Mouse (Mus musculus) CD8-positive naive resting alpha-beta T cell, adult 2 months (primary cell): ENCODE data around the gene Tnip1.
"Not testable (repeated sequence)": the region's sequence is repeated elsewhere in the genome, so short reads cannot be mapped to it uniquely, and the experiment has no call there.

Experiments used
- DNase-seq, 2 experiments: peaks; one replicate each; pipeline ENCODE4 v3.0.0; 2022; ENCODE audit warnings: low read depth in 2 of 2, low spot score in 2 of 2

Gene Tnip1

DNA sequence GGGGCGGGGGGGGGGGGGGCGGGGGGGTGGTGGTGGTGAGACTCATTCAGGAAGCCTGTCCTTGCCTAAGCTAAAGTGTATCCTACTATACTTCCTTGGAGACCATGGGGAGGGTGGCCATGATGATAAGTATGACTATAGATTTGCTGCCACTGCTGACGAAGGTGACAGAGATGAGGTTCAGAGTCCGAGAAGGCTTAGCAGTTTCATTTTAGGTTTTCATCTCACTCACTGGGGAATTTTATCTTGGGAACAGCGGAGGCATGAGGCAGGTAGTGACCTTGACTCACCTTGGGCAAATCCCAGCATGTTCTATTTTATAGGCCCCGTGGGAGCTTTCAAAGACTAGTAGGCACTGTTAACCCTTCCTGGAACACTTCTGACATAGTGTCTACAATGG is 10.1 kb upstream of the Tnip1 start:
- no peak for DNase-seq

DNA sequence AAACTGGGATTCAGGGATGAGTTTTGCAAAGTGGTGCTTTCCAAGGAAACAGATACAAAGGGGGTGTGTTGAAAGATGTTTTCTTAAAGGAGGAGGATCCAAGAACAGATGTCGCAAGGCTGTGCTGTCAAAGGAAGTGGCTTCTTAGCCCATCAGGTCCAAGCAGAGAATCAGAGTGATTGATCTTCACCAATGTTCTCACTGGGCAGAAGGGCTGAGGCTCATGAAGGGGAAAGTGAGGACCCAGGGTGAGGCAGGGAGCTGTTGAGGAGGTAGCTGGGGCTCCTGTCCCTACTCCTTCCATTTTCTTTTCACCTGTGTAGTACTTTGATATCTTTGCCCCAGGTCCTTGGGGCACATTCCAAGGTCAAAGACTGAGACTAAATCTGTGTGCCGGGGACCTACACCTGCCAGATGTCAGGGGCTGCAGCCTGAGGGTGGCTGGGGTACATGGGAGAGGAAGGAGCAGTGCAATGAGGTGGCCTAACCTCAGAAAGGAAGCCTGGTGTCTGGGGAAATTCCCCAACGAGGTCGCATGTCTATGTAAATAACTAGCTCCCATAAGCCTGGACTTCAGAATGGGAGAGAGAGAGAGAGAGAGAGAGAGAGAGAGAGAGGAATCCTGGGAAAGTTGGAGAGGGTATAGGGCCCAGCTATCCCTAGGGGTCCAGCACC is 9.5 kb upstream of the Tnip1 start:
- peak; percentile 51 to 56 for DNase-seq

DNA sequence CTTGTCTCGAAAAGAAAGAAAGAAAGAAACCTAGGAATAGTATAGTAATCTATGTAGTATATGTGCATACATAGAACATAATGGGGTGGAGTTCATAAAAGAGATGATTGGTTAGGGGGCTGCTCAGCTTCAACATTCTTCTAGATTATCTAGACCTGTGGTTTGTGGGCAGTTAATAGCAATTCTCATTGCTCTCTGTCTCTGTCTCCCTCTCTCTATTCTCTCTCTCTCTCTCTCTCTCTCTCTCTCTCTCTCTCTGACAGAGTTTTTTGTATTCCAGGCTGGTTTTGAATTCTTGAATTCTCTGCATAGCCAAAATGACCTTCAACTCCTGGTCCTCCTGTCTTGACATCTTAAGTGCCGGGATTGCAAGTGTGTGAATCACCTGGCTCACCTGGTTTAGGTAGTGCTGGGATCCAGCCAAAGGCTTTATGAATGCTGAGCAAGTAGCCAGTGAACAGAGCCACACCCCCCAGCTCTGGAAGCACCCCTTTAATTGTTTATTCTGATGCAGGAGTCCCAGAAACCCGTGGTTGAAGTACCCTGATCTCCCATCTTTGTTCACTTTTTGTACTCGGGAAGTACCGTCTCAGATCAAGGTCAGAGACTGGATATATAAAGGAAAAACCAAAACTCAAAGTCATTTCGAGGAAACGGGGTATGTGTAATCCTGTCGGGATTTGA is 8.8 kb upstream of the Tnip1 start:
- no peak for DNase-seq

DNA sequence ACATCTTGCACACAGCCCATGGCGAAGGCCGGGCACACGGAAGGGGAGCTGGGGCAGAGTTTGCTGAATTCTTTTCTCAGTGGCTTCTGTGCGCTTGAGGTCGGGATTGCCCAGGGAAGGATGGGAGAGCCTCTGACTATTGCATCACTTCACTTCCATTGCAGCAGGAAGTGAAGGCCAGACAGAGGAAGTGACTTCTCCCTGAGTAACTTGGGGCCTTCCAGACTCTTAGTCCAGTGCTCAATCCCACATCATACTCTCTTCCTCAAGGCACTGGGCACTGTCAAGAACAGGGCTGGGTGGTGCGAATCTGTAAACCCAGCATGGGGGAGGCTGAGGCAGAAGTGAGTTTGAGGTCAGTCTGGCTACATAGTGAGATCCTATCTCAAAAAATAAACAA is 2.5 kb upstream of the Tnip1 start:
- no peak for DNase-seq

DNA sequence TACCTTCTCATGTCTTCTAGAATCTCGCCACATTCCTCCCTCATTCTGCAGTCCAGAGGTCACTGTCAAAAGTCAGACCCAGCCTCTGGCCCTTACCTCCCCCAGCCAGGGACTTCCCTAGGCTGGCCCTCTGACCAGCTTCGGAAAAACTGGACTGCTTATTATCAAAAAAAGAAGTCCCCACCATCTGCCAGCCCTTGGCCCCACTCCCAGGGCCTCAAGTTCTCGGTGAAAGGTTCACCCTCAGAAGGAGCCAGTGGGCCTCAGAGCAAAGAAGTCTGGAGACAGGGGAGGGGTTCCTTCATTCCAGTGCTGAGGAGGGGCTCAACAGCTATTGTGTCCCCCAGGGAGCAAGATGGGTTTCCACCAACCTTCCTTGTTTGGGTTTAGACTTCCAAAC is 796 bp downstream of the Tnip1 start:
- DNase-seq = no peak

DNA sequence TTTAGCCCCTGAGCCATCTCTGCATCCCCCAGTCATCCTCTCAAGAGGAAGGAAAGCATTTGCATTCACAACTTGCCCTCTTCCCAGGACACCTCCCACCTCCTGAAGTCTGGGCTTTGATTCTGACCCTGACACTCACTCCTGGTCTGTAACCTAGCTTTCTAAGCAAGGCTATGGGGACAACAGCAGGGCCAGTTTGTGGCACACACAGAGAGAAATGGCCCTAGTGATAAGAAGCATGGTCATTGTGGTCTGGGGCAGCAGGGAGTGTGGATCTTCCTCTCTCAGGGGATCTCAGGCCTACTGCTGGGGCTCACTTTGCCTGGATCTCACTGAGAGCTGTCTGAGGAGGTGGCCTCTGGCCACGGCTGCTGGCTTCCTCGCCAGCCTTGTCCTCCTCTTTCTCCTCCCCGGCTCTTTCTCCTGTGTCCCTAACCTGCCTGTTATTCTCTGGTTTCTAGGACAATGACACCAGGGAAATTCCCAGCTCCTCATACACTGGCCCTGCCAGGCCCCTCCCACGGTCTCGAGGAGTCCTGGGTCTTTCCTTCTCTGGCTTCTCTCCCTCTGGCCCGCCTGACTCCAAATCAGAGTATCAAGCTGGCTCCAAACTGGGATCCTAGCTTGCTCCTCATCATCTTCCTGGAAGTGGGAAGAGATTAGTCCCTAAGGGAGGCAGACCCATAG is 1.4 kb downstream of the Tnip1 start:
- no peak for DNase-seq

DNA sequence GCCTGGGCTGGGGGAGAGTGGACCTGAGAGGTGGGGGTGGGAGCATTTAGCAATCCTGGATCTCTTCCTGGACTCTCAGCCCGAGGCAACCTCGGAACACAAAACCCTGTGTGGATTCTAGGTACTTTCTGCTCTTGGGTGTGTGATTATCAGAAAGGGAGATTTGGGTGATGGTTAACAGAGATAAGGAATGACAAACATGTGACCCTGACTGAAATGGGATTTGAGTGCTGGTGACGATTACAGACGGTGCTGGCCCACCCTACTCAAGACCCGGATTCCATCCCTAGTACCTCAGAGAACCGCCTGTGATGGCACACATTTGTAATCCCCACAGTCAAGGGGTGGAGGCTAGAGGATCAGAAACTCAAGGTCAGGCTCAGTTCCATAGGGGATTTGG is 2.5 kb downstream of the Tnip1 start:
- no peak for DNase-seq

DNA sequence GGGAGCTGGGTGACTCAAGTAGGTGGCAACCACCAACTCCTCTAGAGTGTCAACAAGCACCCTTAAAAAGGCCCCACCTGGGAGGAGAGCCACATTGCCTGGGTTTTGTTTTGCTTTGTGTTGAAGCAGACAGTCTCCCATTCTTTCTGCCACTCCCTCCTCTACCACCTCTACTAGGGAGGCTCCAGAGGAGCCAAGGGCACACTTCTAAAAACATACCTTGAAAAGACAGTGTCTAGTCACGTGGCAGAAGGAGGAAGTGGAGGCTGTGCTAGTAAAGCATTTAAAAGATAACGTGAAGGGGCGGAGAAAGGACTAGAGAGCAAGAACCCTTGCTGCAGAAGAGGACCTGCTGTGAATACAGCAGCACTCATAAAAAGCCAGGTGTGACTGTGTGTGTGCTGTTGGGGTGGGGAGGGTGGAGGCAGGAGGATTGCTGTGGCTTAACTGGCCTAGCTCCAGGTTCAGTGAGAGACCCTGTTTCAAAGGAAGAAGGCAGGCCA is 4.1 kb downstream of the Tnip1 start:
- DNase-seq = peak; percentile 77

DNA sequence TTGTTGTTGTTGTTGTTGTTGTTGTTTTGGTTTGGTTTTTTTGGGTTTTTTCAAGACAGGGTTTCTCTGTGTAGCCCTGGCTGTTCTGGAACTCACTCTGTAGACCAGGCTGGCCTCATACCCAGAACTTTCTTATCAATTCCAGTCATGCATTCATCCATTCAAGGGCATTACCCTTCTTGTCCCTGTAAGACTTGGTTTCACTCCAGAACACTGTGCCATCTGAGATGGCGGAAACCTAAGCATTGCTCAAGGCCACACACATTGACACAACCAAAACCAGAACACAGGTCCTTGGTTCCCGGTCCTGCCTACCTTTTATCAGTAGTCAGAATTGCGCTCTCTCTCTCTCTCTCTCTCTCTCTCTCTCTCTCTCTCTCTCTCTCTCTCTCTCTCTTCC is 5.0 kb downstream of the Tnip1 start:
- DNase-seq = not testable (repeated sequence)

DNA sequence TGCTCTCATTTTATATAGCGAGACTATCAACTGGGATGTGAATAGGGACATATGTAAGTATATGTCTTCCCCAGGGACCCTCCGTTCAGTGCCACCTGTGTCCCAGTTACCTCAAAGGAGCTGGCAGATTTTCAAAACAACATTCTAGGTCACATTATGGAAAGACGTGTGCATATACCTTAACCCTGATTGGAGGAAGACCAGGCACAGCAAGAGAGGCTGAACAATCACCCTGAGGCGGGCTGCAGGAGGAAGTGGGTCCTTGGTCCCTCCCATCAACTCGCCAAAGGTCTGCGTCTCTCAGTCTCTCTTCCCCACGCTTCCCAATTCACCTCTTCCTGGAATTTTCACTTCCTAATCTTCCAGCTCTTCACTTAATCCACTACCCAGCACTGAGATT is 5.8 kb downstream of the Tnip1 start:
- DNase-seq = peak; percentile 52 to 53

DNA sequence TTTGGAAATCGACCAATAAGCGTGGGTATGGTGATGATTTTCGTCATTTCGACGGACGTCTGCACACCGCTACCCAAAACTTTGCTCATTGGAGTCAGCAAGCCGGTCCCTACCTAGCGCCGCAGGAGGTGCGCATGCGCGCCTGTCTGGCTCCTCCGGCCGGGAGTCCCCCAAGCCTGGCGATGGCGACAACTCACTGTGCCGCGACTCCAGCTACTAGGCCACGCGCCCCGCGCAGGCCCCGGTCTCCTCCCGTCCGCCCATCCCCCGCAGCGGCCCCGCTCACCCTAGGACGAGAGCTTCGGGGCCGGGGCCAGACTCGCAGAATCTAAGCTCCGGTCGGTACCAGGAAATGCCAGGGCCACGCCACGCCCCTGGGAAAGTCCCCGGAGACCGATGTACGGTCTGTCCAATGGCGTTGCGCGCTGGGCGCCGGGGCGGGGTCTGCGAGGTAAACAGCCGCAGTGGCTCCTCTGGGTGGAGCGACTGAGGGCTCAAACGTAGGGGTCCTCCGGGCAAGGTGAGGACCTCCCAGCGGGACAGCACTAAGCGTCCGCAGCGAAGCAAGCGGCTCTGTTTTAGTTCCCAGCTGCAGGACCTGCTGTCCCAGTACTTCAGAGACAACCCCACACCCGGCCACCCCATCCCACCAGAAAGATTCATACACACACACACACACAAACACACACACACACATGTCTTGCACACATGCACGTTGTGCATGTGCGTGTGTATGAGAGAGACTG is 6.8 kb downstream of the Tnip1 start:
- DNase-seq = peak; percentile 96 to 98

DNA sequence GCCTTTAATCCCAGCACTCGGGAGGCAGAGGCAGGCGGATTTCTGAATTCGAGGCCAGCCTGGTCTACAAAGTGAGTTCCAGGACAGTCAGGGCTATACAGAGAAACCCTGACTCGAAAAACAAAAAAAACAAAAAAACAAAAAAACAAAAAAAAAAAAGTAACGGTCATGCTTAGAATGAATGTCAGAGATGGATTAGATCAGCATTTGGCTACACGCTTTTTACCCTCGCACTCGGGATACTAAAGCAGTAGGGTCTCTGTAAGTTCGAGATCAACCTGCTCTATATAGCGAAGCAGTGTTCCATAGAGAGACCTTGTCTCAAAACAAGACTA is 7.3 kb downstream of the Tnip1 start:
- DNase-seq = not testable (repeated sequence)

DNA sequence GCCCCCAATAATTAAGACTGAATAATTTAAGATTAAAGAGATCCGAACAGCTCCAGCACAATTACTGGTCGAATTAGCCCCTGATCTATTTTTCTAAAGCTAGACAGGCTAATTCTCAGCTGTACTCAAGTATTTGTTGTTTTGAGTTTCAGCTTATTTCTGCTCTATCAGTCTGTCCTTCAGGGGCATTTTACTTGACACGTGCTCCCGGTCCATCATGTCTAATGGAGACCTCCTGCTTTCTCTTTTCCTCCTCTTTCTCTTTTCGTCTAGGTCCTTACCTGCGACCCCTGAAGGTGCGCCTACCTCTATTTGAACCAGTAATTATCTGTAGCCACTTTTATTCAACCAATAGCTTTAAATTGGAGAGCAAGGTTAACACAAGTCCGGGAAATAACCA is 8.0 kb downstream of the Tnip1 start:
- DNase-seq = no peak

DNA sequence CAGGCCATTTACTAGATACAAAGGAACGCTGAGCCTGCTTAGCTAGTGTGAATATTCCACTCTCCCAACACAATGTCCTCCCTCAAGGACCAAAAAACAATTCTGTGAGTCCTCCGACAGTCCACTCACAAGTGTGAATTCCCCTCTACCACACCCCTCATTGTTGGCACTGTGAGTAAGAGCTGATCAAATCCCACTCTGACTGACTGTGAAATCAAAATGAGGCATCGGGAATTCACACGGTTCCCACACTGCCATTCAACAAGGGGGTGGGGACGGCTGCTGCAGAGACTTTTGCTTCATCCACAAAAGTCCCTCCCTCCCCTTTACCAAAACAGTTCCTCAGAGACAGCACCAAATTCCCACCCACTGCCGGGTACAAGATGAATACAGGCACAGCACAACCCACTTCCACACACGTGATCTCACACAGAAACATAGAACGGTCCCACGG is 8.7 kb downstream of the Tnip1 start:
- peak in 1 of 2 experiments; percentile 9 for DNase-seq

DNA sequence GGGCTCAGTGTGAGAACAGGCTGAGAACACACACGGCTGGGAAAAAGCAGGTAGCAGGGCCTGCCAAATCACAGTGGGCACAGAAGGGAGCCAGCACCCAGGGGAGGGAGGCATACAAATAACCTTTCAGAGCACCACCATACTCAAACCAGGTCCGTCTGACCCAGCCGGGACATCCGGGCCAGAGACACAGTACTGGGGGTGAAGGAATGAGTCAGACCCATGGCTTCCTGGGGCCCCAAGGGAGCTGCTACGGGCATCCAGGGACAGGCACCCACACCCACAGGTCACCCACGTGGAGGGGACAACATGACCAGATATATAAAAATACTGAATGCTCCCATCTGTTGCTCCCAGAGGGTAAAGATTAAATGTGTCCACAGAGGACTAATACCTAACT is 10.1 kb downstream of the Tnip1 start:
- no peak for DNase-seq

DNA sequence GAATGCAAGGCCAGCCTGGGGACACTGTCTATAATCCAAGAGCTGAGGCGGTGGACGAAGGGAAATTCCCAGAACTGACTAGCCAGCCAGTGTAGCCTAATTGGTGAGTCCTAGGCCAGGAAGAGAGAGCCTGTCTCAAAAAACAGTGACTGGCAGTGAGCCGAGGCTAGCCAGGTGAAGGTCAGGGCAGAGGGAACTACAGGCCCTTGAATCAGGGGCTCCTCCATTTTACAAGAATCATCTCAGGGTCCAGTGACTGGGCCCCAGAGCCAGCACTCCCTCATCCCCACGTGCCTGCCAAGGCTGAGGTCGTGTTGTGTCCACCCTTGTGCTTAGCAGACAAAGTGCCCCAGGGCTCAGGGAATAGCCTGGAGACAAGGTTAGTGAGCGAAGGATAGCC is 12.0 kb downstream of the Tnip1 start:
- DNase-seq = no peak

DNA sequence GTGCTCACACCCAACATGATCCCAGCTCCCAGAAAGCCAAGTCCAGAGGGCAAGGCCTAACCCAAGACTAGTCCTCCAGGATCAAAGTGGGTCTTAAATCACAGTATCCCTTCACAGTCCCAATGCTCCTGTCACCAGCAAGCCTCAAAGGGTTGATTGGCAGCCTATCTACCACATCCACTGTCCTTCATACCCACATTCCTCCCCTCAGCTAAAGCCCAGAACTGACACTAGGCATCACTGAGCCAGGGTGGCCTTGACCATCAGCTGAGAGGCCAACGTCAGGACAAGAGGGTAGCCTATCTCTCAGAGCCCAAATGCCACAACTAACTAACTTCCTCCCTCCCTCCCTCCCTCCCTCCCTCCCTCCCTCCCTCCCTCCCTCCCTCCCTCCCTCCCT is 13.0 kb downstream of the Tnip1 start:
- no peak for DNase-seq

DNA sequence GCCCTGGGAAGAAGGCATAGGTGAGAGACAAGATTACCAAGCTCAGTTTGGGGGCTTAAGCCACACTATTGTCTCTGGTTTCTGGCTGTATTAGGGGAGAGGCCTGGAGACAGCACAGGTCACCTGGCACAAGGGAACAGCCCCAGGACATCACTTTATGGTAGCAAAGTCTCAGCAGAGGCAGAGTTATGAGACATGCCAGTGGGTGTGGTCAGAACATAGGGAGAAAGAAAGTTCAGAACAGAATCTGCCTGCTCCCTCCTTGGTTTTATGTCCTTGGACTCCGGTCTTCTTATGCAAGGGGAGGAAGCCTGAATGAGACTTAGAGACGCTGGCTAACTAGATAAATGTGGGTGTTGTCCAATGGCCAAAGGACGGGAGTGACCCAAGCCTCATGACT is 18.0 kb downstream of the Tnip1 start:
- no peak for DNase-seq

DNA sequence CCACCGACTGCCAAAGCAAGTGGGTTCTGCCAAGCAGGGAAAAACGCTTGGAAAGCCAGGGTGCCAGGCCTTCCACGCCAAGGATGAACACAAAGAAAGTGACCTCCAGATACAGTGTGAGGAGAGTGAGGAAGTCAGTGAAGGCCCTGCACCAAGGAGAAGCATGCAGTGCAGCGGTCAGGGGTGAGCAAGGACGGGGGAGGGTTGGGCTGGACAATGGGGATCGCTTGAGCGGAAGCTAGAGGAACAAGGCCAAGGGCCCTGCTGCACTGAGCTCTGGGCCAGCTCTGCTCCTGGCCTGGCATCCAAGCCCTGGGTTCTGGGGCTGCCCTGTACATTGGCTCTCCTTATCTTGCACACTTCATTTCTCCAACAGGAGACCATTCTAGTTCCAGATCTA is 22.7 kb downstream of the Tnip1 start:
- no peak for DNase-seq

DNA sequence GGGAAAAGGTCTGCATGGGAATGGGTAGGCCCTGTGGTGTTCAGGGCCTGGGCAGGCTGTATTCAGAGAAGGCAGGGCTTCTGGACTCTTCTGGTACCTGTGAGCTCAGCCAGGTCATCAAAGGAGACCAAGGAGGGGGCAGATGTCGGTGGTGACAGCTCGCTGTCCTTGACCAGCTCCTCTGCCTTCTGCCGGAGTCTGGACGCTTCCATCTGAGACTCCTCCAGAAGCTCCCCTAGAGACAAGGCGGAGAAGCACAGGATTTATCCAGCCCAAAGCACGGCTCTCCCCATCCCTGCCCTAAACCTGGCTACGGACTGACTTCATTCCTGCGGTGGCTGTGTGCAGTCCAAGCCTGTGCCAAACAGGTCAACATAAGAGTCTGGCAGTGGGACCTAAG is 23.2 kb downstream of the Tnip1 start:
- no peak for DNase-seq

DNA sequence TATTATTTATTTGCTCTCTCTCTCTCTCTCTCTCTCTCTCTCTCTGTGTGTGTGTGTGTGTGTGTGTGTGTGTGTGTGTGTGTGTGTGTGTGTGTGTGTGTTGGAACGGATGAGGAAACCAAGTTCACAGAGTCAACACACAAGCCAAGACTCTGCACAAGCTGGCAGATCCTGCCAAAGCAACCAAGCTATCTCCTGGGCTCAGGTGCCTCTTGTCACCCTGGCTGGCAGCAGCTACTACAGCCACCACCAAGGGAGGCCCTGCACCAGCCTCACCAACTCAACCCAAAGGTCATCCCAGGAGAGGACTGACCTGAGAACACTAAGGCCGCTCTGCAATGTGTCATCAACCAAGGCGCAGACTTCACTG is 26.0 kb downstream of the Tnip1 start:
- DNase-seq = no peak
